Mouse (Mus musculus) stomach, postnatal 0 days (tissue): ENCODE measurements around the gene Rad51b.
A peak's percentile ranks its signal among the peaks of the same experiment; 100 is the strongest.

ENCODE experiments used
- CTCF ChIP-seq: IDR thresholded peaks from 2 replicates; pipeline ENCODE4 v1.5.1; 2016; ENCODE audit warnings: antibody characterized with exemption, low read depth, mild to moderate bottlenecking, moderate library complexity
- EP300 ChIP-seq: optimal IDR thresholded peaks from 2 replicates; pipeline ENCODE3; 2016; ENCODE audit warnings: antibody characterized with exemption

DNA sequence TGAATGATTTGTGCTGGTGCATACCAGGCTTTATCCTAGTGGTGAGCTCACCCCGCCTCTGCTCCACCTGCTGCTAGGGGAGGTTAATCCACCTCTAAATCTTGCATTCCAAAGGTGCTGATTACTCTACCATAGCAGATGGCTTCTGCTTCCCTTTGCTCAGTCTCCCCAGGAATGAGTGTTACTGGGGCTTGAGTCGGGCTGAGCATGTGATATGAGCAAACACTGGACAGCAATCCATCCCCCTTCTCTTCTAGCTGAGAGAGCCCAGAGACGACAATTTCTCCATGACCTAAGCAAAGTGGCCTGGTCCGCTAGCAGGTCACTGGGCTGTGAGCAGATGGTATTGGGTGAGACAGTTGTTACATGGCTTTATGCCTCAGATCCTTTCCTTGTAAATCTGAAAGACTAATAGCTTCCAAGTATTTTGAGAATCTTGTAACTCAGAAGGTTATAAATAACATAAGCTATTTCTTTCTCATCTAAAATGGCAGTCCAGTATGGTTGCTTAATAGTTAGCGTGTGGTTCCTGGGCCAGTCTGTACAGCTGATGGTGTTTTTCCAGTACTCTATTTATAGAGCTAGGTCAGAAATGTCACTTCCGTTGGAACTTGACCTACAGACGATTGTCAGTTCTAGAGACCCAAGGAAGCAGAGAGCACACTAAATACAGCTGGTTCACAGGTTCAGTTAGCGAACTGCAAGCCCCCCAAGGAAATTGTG lies 462.3 kb downstream of the Rad51b start:
- peak; percentile 62 for TF ChIP-seq CTCF
- TF ChIP-seq EP300: no peak
